Mouse (Mus musculus): Measurements from ENCODE around the gene Gga1.

Gene Gga1

GRCm38 (mm10) chr15:78942663-78943062 lies 65.7 kb downstream of the Gga1 start:
- peak; percentile 89 to 91 for DNase-seq

Data from cerebellum, postnatal 36 days (tissue).